Mouse (Mus musculus): ENCODE measurements around the gene Nepn.

DNA sequence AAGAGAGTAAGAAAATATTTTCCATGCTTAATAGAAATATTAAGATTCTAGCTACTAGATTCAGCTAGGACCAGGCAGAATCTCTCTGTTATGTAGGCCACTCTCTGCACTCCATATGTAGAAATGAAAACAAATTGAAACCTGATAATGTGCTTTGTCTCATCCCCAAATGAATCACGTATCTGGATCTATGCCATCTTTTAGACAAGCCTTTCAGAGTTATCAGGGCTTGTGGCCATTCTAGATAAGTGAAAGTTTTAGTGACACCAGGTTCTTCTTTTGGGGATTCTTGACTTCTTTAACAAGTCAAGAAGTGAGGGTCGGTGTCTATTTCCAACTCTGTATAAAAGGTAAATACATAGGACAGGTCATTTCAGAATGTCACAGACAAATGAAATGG lies 9.9 kb downstream of the Nepn start:
- TF ChIP-seq MAFK (IDR thresholded peaks at IDR 0.05; ENCODE audit: insufficient read depth, low read depth, low read length) = no peak
- TF ChIP-seq ZC3H11A (IDR thresholded peaks at IDR 0.05; ENCODE audit: borderline replicate concordance, low read depth, low read length) = no peak
- TF ChIP-seq HCFC1 (IDR thresholded peaks at IDR 0.05; ENCODE audit: borderline replicate concordance, insufficient read depth, low read length) = no peak
